Mouse (Mus musculus): ENCODE measurements around the gene Akp3.

- TF ChIP-seq POLR2A (IDR thresholded peaks at IDR 0.05; ENCODE audit: low read depth, low read length) = no peak
- TF ChIP-seq CTCF (IDR thresholded peaks at IDR 0.05; ENCODE audit: borderline replicate concordance, insufficient read depth, low read length) = no peak
These were observed at the start of gene Akp3 for GRCm38 (mm10) chr1:87124673-87125072.

All from embryonic fibroblast, embryonic 13.5 days (primary cell).